Mouse (Mus musculus) lung, postnatal 0 days (tissue): ENCODE measurements at regions not wholly inside any gene's neighbourhood (a gene's known extent, or its start where the extent isn't known, plus 50 kb on each side); places are given as distances from the start of the nearest gene placed in this dataset.

Source experiments
- CTCF ChIP-seq: IDR thresholded peaks from 2 replicates; pipeline ENCODE4 v1.5.1; 2016; ENCODE audit warnings: antibody characterized with exemption, mild to moderate bottlenecking
- EP300 ChIP-seq: IDR thresholded peaks from 2 replicates; pipeline ENCODE4 v1.6.1; 2016; ENCODE audit warnings: antibody characterized with exemption, mild to moderate bottlenecking, control low read depth

GRCm38 (mm10) chr16:97681191-97681590, 70.2 kb upstream of the Tmprss2 start:
- TF ChIP-seq EP300 (no peak), CTCF (no peak)
